Mouse (Mus musculus) stomach, embryonic 14.5 days (tissue): Measurements from ENCODE around the gene Pcdh19. TPM values are rescaled to one million over a fixed set of nuclear protein-coding genes. Genes with fewer than 3 reads are reported as not detected.

Source experiments
- ATAC-seq: fragments of 200-750 bp; cut with Nextera tagmentation; 2 replicates; pipeline ENCODE4 v1.8.0; 2017; ENCODE audit warnings: low read depth, moderate TSS enrichment; ENCODE audit not compliant: insufficient number of reproducible peaks, insufficient read depth, low FRiP score
- H3K27ac ChIP-seq: fragments of 300-500 bp; sonication (generic); 2 replicates; pipeline ENCODE4 v1.5.1; 2014; ENCODE audit warnings: mild to moderate bottlenecking, low read length, moderate library complexity, mixed read lengths
- H3K27me3 ChIP-seq: fragments of 300-500 bp; sonication (generic); 2 replicates; pipeline ENCODE4 v1.6.1; 2014; ENCODE audit warnings: low read length, control low read depth, mixed read lengths; ENCODE audit not compliant: control insufficient read depth, insufficient read depth
- H3K36me3 ChIP-seq: fragments of 300-500 bp; sonication (generic); 2 replicates; pipeline ENCODE4 v1.6.1; 2014; ENCODE audit warnings: mild to moderate bottlenecking, control low read depth, low read length, moderate library complexity, mixed read lengths; ENCODE audit not compliant: control insufficient read depth, insufficient read depth
- H3K4me1 ChIP-seq: fragments of 300-500 bp; sonication (generic); 2 replicates; pipeline ENCODE4 v1.6.1; 2014; ENCODE audit warnings: low read length, control low read depth, mixed read lengths; ENCODE audit not compliant: control insufficient read depth, insufficient read depth
- H3K4me2 ChIP-seq: fragments of 300-500 bp; sonication (generic); replicated peaks from 2 replicates; pipeline ENCODE4 v1.6.1; 2014; ENCODE audit warnings: low read depth, low read length, control low read depth
- H3K4me3 ChIP-seq: fragments of 300-500 bp; sonication (generic); 2 replicates; pipeline ENCODE4 v1.5.1; 2014; ENCODE audit warnings: low read depth, low read length, control low read depth
- H3K9ac ChIP-seq: fragments of 300-500 bp; sonication (generic); replicated peaks from 2 replicates; pipeline ENCODE4 v1.6.1; 2014; ENCODE audit warnings: low read depth, mild to moderate bottlenecking, control low read depth, low read length, moderate library complexity, mixed read lengths
- H3K9me3 ChIP-seq: fragments of 300-500 bp; sonication (generic); 2 replicates; pipeline ENCODE4 v1.6.1; 2016; ENCODE audit warnings: low read depth, low read length, control low read depth; ENCODE audit not compliant: control insufficient read depth
- WGBS: fragments of 180-500 bp; shearing (Covaris S2); extraction: QIAGEN DNeasy Blood & Tissue Kit; methylation state at CpG from one replicate; pipeline ENCODE4 v1.1.7; 2014; 5-methylcytosine and 5-hydroxymethylcytosine counted together
- polyA plus RNA-seq: library from polyadenylated mRNA; unstranded; fragments of >200 nt; fragmentation: Nextera tagmentation; extraction: Ambion mirVana; gene quantifications from 2 replicates; pipeline ENCODE4 v1.2.1, GENCODE M21; 2014

Pcdh19 gene
- polyA plus RNA-seq, 1 experiment from 2014 or later = 6.9 TPM

DNA sequence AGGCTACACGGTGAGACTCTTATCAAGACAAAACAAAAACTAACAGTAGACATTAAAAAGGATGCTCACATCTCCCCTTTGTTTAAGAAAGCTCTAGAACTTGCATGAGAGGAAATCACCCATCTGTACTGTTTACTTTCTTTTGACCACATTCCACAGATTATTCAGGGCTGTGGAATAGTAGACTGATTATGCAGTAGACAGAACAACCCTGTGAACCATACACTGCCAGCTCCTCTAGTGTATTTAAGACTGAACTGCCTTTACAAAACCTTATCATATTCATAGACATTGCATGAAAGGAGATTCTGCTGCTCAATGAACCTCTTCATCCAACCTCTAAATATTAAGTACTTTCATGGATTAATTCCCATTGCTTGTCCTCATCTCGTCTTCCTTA lies 87.6 kb downstream of the Pcdh19 start:
- H3K4me2 ChIP-seq = no peak overlapping the region
- no peaks in the 10 kb centered on the region for H3K9me3 ChIP-seq
- H3K4me3 ChIP-seq = no peak overlapping the region
- WGBS = 61% methylated on average over 2 of the region's 2 CpGs
- H3K9ac ChIP-seq = no peak overlapping the region
- H3K4me1 ChIP-seq = no peaks in the 10 kb centered on the region
- no peaks in the 10 kb centered on the region for H3K27me3 ChIP-seq
- no peaks in the 10 kb centered on the region for H3K36me3 ChIP-seq
- ATAC-seq = no peak
- H3K27ac ChIP-seq = no peak overlapping the region

DNA sequence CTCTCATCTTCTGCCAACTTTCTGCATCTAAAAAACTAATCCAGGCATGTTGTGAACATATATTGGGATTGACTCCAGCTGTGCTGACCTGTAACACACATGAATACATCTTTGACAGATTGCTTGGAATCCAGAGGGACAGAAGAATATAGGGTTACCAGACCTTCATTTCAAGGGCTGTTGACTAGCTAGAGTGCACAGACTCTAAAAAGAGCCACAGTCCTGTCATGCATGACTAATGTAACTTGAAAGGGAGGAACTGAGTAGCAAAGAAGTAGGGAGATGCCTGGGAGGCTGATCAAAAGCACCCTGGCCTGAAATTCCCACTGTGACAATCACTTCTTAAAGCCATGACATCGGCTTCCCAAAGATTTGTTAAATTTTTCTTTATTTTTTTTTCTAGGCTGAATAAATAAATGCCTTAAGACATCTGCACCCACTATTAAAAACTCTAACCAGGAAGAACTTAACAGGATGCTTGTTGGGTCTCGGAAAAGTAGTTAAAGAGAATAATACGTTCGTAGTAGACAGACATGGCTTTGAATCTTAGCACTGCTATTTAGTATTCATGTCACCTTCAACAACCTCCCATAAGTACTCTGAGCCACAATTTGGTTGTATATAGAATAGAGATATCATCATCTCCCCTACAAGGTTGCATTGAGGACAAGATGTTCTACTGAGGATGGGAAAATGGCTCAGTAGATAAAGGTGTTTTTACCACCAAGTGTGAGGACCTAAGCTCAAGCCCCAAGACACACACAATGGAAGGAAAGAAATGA lies 113.0 kb downstream of the Pcdh19 start:
- Histone ChIP-seq H3K9ac (no peak overlapping the region), H3K36me3 (no peaks in the 10 kb centered on the region), H3K27me3 (no peaks in the 10 kb centered on the region), H3K4me1 (no peaks in the 10 kb centered on the region), H3K27ac (no peak overlapping the region), H3K4me3 (no peak overlapping the region), H3K9me3 (no peaks in the 10 kb centered on the region), H3K4me2 (no peak overlapping the region)
- ATAC-seq = no peak
- WGBS = 77% methylated on average over 4 of the region's 4 CpGs

GRCm38 (mm10) chrX:133565355-133565754 lies 123.4 kb downstream of the Pcdh19 start:
- Histone ChIP-seq H3K27ac (no peak overlapping the region), H3K9me3 (no peaks in the 10 kb centered on the region), H3K4me2 (no peak overlapping the region), H3K27me3 (no peaks in the 10 kb centered on the region), H3K4me1 (no peaks in the 10 kb centered on the region), H3K36me3 (no peaks in the 10 kb centered on the region), H3K4me3 (no peak overlapping the region), H3K9ac (no peak overlapping the region)
- no peak for ATAC-seq
- WGBS = 84% methylated on average over 2 of the region's 2 CpGs

Other genes with a start within 250 kb of the Pcdh19 start
- 9.5 and 11.0 TPM in 2 replicates for gene Tnmd, start 162.0 kb upstream of the Pcdh19 start, polyA plus RNA-seq
- gene Tspan6, start 209.4 kb upstream of the Pcdh19 start, polyA plus RNA-seq = 143 and 150 TPM in 2 replicates
- gene Srpx2, start 219.4 kb upstream of the Pcdh19 start, polyA plus RNA-seq = 6.8 and 7.0 TPM in 2 replicates